Mouse (Mus musculus): ENCODE data around the gene Nell1.
"Not testable (repeated sequence)": the region's sequence is repeated elsewhere in the genome, so short reads cannot be mapped to it uniquely, and the experiment has no call there.

Gene Nell1

GRCm38 (mm10) chr7:49974841-49975440 is at the start of gene Nell1:
Gene Nell1 (plus strand): TSS chr7:49974864.
- DNase-seq, result no peak

- DNase-seq, result no peak
These were observed 46.1 kb upstream of the Nell1 start for GRCm38 (mm10) chr7:49928571-49928970.

- DNase-seq, result no peak
These were observed 44.7 kb upstream of the Nell1 start for GRCm38 (mm10) chr7:49929999-49930398.

- DNase-seq, result not testable (repeated sequence)
These were observed 41.1 kb upstream of the Nell1 start for GRCm38 (mm10) chr7:49933386-49934115.

- DNase-seq, result no peak
These were observed 37.8 kb upstream of the Nell1 start for GRCm38 (mm10) chr7:49936821-49937220.

GRCm38 (mm10) chr7:49942023-49942422 is 32.6 kb upstream of the Nell1 start:
- DNase-seq, result no peak

GRCm38 (mm10) chr7:49942490-49942889 is 32.2 kb upstream of the Nell1 start:
- no peak for DNase-seq

GRCm38 (mm10) chr7:49946691-49947090 is 28.0 kb upstream of the Nell1 start:
- no peak for DNase-seq

GRCm38 (mm10) chr7:49953546-49954181 is 21.0 kb upstream of the Nell1 start:
- no peak for DNase-seq

GRCm38 (mm10) chr7:49954834-49955233 is 19.8 kb upstream of the Nell1 start:
- no peak for DNase-seq

- no peak for DNase-seq
These were observed 17.5 kb upstream of the Nell1 start for GRCm38 (mm10) chr7:49957142-49957541.

- no peak for DNase-seq
These were observed 10.9 kb upstream of the Nell1 start for GRCm38 (mm10) chr7:49963764-49964163.

GRCm38 (mm10) chr7:49969516-49969915 is 5.1 kb upstream of the Nell1 start:
- DNase-seq, result no peak

- no peak for DNase-seq
These were observed 917 bp downstream of the Nell1 start for GRCm38 (mm10) chr7:49975441-49976121.

- DNase-seq, result no peak
These were observed 7.0 kb downstream of the Nell1 start for GRCm38 (mm10) chr7:49981511-49982227.

- no peak for DNase-seq
These were observed 10.0 kb downstream of the Nell1 start for GRCm38 (mm10) chr7:49984698-49985097.

GRCm38 (mm10) chr7:49985947-49986346 is 11.3 kb downstream of the Nell1 start:
- DNase-seq, result no peak

- no peak for DNase-seq
These were observed 24.7 kb downstream of the Nell1 start for GRCm38 (mm10) chr7:49999321-49999720.

- no peak for DNase-seq
These were observed 30.6 kb downstream of the Nell1 start for GRCm38 (mm10) chr7:50005268-50005667.

- no peak for DNase-seq
These were observed 60.8 kb downstream of the Nell1 start for GRCm38 (mm10) chr7:50035187-50036153.

- no peak for DNase-seq
These were observed 66.4 kb downstream of the Nell1 start for GRCm38 (mm10) chr7:50041112-50041511.

- no peak for DNase-seq
These were observed 75.5 kb downstream of the Nell1 start for GRCm38 (mm10) chr7:50050144-50050543.

Measured in spleen, adult 18-20 months (tissue).